Mouse (Mus musculus) CH12.LX (cell line): Measurements from ENCODE around the gene Psmb8.

Source experiments
- CTCF ChIP-seq, 2 experiments: IDR thresholded peaks in 1 of 2; conservative IDR thresholded peaks in 1 of 2; 2 replicates each; pipeline ENCODE4 v1.5.1; 2011 to 2012; ENCODE audit warnings: low read depth in 2 of 2, low read length in 2 of 2, improper control_type of control experiment in 1 of 2, inconsistent platforms in 1 of 2, mild to moderate bottlenecking in 1 of 2, moderate library complexity in 1 of 2
- EP300 ChIP-seq: IDR thresholded peaks from 2 replicates; pipeline ENCODE4 v1.6.1; 2011; ENCODE audit warnings: low read length, improper control_type of control experiment
- GABPA ChIP-seq: IDR thresholded peaks from 2 replicates; pipeline ENCODE4 v1.6.1; 2012; ENCODE audit warnings: low read depth, low read length, improper control_type of control experiment, inconsistent platforms; ENCODE audit not compliant: insufficient replicate concordance
- POLR2A ChIP-seq: IDR thresholded peaks from 2 replicates; pipeline ENCODE4 v1.6.1; 2011; ENCODE audit warnings: low read depth, mild to moderate bottlenecking, improper control_type of control experiment, low read length

DNA sequence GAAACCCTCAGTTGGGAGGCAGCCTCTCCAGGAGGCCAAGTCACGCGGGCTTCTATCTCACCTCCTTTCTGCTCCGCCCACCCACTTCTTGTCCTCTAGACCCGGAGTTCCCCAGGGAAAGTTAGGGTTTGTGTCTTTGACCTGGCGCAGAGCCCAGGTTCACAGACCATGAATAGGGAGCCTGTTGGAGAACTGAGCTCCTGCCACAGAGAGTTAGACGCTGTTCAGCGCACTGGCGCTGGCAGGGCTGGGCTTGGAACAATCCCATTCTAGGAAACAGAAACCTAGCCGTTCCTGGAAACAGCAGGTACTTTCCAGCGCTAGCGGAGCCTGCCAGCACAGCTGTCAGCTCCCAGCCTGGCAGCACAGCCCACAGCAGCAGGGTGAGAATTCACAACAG, 21.2 kb downstream of the Psmb8 start:
- TF ChIP-seq EP300 (no peak), CTCF (conservative IDR thresholded peaks at IDR 0.05 in 1 of 2, IDR thresholded peaks at IDR 0.05 in 1 of 2; ENCODE audit: low read depth in 2 of 2, low read length in 2 of 2) (no peak), POLR2A (no peak), GABPA (no peak)
